Mouse (Mus musculus): ENCODE measurements around the gene Chst5. TPM values are rescaled to one million over a fixed set of nuclear protein-coding genes. Genes with fewer than 3 reads are reported as not detected.
A peak's percentile ranks its signal among the peaks of the same experiment; 100 is the strongest.

Chst5 gene
- total RNA-seq, 1 experiment from 2014 or later, result not detected

DNA sequence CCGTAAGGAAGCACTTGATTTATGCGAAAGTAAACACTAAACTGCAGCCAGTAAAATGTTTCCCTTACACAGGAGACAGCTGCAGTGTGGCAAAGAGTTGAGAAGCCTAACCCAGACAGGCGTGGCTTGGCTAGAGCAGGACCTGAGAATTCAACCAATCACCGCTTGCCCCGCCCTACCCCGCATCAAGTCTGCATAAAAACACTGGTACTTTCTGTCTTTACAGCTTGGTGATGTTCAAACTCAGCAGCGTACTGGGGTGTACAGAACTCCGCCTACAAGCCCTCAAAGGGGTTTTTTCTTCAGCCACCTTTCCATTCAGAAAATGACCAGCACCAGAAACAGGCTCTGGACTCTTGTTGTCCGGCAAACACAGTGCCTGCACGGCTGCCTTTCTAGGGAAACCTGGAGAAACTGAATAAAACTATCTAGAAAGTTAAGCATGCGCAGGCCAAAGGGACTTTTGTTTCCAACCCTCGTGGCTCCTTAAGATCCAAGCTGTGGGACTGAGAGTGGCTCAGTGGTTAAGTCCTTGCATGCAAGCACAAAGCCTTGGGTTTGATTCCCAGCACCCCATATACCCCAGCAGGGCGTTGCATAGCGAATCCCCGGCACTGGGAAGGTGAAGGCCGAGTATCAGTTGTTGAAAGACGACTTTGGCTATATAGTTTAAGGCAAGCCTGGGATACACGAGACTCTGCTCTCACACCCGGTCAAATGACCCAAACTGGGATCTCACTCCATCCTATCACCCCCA is 22.5 kb upstream of the Chst5 start:
- ATAC-seq (replicated peaks; ENCODE audit: low read depth, poor library complexity, severe bottlenecking), result peak; percentile 51

- ATAC-seq (replicated peaks; ENCODE audit: low read depth, poor library complexity, severe bottlenecking), result no peak
Observed at GRCm38 (mm10) chr8:111931721-111932120, 21.5 kb upstream of the Chst5 start.

DNA sequence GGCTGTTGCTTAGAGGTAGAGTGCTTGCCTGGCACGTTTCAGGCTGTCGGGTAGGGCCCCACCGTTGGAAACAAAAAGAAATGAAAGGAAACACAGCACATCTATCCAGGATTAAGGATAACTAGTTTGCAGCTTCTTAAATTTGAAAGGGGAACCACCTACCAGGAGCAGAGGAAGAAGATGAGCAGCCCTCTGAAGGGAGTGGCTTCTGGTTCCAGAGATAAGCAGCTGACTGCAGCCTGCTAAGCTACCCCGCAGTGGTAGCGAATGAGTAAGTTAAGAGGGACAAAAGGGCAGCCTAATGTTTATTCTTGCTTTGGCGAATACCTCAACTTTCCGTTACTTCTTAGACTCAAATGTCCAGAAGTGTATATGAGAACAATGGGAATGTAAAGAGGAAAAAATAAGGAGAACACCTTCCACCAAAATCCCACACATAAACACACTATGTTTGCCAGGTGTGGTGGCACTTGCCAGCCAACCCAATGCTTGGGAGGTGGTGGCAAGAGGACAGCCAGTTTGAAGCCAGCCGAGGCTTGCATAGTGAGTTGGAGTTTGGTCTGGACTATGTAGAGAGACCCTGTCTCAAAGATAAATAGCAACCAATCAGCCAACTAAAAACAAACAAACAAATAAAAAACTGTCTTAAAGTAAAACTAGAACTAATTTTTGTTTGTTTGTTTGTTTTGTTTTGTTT is 19.5 kb upstream of the Chst5 start:
- ATAC-seq (replicated peaks; ENCODE audit: low read depth, poor library complexity, severe bottlenecking), result peak; percentile 62

GRCm38 (mm10) chr8:111924976-111925375 is 14.7 kb upstream of the Chst5 start:
- ATAC-seq (replicated peaks; ENCODE audit: low read depth, poor library complexity, severe bottlenecking), result no peak

DNA sequence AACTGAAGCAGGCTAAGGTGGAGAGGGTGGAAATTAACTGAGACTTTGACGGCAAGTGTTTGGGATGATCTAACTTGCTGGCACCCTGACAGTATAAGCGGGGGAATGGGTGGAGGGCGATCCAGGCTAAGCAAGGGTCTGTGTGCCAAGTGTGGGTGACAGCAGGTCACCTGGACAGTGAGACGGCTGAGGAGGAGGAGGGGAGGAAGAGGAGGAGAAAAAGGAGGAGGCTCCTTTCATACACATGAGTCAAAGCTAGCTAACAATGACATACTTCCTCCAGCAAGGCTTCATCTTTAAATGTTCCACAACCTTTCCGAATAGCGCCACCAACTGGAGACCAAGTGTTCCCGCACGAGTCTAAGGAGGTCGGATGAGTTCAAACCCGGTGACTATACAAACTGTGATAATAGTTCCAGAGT is 13.1 kb upstream of the Chst5 start:
- peak; percentile 95 for ATAC-seq (replicated peaks; ENCODE audit: low read depth, poor library complexity, severe bottlenecking)

DNA sequence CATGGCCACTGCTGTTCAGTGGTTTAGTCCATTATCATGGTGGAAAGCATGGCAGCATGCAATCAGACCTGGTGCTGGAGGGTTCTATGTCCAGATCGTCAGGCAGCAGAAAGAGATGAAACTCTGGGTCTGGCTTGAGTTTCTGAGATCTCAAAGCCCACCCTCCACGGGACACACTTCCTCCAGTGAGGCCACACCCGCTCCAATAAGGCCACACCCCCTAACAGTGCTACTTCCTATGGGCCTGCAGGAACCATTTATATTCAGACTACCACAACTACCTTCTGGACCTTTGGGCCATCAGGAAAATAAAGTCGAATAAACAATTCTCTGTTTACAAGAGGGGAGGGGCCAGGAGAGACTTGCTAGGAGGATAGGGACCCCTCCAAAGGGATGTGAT is 10.7 kb upstream of the Chst5 start:
- ATAC-seq (replicated peaks; ENCODE audit: low read depth, poor library complexity, severe bottlenecking), result no peak

DNA sequence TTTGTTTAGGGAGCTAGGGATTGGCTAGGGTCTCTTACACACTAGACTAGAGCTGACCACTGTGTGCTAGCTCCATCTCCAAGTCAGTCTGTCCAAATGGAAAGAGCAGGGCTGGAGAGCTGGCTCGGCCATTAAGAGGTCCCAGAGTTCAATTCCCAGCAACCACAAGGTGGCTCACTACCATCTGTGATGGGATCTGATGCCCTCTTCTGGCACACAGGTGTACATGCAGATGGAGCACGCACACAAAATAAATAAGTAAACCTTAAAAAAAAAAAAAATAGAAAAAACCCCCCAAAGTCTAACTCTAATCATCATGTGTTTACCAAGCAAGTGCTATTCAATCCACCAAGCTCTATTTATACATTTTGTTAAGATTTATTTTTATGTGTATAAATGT is 9.4 kb upstream of the Chst5 start:
- no peak for ATAC-seq (replicated peaks; ENCODE audit: low read depth, poor library complexity, severe bottlenecking)

DNA sequence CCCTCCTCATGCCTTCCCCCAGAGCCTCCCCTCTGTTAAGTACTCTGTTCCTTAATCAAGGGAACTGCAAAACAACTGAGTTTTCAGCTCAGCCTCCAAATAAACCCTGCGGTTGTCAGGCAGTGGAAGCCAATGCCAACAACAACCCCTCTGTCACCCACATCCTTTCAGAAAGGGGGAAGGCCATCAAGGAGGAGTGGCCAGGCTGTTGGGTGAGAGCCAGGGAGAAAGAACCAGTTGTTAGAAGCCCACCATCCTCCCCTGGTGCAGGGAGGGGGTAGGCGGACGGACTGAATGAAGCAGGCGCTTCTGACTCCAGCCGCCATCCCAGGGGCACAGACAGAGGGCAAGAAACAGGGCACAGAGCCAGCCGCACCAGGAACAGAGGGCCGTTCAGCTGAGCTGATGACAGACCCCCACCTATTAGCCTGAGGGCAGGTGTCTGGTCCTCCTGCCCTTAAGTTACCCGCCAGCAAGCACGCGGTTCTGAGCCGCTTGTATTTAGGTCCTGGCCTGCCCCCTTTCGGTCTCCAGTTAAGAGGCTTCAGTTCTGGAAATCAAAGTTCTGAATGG is 2.7 kb upstream of the Chst5 start:
- ATAC-seq (replicated peaks; ENCODE audit: low read depth, poor library complexity, severe bottlenecking), result peak; percentile 87

- ATAC-seq (replicated peaks; ENCODE audit: low read depth, poor library complexity, severe bottlenecking), result no peak
Observed at GRCm38 (mm10) chr8:111911572-111911971, 1.3 kb upstream of the Chst5 start.

- ATAC-seq (replicated peaks; ENCODE audit: low read depth, poor library complexity, severe bottlenecking), result 0 out of 2 replicates have a peak, but pooled peaks have one; percentile 22
Observed at GRCm38 (mm10) chr8:111905500-111906121, 4.6 kb downstream of the Chst5 start.

DNA sequence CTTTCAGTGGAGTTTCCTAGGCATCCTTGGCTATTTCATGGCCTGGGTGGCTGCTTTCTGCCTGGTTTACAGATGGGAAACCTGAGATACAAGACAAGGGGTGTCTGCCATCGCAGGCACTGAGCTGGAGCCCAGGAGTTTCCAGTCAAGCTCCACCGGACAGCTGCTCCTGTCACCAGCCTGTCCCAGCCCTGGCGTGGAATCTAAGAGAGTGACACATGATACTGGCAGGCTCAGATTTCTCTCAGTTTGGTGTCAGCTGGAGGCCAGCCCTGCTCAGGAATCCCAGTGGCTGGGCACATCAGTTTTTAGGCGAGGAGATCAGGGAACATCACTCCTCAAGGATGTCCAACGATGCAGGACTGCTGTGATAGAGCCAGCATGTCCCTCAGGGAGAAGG is 8.2 kb downstream of the Chst5 start:
- no peak for ATAC-seq (replicated peaks; ENCODE audit: low read depth, poor library complexity, severe bottlenecking)

DNA sequence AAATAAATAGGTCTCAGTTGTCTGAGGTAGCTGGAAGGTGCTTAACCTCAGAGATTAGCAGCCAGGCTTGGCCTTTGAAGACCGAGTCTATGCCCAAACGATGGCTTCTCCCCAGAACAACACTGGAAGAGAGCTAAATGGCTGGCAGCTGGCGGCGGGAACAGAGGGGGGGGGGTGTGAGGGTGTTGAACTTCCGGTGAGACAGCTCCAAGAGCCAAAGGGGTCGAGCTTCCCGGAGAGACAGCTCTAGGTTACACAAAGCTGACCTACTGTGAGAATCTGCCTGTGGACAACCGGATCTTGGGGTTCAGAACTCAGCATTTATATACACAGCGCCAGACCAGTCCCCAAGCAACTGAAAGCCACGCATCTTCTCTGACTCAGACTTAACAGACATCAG is 11.7 kb downstream of the Chst5 start:
- ATAC-seq (replicated peaks; ENCODE audit: low read depth, poor library complexity, severe bottlenecking), result no peak

- 0 out of 2 replicates have a peak, but pooled peaks have one; percentile 42 for ATAC-seq (replicated peaks; ENCODE audit: low read depth, poor library complexity, severe bottlenecking)
Observed at GRCm38 (mm10) chr8:111894955-111895354, 15.3 kb downstream of the Chst5 start.

DNA sequence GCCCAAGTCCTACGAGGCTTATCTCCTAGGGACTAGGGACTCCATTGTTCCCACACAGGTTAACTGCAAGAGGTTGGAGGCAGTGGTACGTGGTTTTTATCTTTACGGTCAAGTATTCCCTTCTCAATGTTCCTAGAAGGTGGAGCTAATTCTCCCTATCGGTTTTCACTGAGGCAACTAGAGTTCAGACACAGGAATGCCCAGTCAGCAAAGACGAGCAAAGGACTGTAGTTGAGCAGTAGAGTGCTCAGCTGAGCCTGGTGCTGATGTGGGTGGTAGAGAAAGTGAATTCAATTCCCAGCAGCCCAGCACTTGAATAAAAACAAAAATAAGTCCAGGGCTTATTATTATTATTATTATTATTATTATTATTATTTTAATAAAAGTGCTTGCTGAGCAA is 17.6 kb downstream of the Chst5 start:
- ATAC-seq (replicated peaks; ENCODE audit: low read depth, poor library complexity, severe bottlenecking), result no peak

- no peak for ATAC-seq (replicated peaks; ENCODE audit: low read depth, poor library complexity, severe bottlenecking)
Observed at GRCm38 (mm10) chr8:111891983-111892382, 18.3 kb downstream of the Chst5 start.

- ATAC-seq (replicated peaks; ENCODE audit: low read depth, poor library complexity, severe bottlenecking), result no peak
Observed at GRCm38 (mm10) chr8:111890911-111891303, 19.3 kb downstream of the Chst5 start.

DNA sequence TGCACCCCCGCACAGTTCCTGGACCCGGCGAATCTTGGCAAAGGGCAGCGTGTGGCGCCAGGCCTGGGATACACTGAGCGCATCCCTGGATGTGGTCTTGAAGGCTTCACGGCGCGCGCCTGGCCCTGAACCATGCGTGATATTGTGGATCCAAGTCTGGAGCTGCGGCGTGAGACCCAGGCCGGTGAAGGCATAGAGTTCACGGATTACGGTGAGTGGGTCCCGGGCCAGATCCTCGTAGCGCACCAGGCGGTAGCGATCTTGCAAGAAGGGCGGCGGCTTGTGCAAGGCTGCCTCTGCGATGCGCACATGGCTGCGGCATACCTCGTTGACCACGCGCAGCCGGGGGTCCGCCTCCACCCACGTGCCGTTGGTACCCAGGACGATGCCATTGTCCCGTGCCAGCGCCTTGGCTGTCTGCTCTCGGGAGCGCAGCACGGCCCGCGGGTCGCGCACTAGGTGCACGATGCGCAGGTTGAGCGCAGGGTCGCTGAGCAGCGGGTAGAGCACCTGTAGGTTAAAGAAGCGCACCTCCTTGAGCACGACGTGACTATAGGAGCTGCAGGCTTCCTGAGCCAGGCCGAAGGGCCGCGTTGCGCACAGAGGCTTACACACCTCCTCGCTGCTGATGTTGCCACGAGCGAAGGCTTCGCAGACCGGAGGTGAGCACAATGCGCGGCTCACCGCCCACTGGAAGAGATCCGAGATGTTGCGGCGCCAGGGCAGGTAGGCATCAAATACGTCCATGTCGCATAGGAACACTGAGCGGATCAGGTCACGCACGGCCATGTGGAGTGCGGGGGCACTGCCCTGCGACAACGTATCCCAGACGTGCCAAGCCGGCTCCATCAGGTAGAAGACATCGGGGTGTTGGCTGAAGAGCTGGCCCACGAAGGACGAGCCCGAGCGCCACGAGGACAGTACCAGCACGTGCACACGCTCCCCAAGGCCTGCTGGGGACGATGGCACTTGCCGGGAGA is 20.0 kb downstream of the Chst5 start:
- peak; percentile 47 for ATAC-seq (replicated peaks; ENCODE audit: low read depth, poor library complexity, severe bottlenecking)

DNA sequence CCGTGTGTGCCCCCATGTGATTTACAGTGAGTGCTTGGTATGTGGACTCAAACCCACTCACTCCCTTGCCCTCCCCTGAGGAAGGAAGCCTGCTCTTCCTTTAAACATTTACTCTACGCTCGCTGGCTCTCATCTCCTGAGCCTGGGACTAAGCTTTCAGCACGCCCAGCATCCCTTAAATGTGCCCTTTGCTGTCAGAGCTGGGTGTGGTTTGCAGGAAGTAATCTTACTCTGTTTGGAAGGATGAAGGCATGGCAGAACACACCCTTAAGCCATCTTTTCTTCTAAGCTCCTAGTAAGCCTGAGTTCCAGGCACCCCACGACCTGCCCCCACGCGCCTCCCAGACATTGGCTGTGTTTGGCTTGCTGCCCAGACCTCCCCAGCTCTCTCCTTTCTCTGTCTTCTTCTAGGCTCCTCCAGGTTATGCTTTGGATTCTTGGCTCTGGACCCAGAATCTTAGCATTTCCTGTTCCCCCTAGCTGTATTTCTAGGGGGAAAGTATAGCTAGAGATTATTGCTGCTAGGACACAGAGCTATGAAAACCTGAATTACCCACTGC is 22.1 kb downstream of the Chst5 start:
- ATAC-seq (replicated peaks; ENCODE audit: low read depth, poor library complexity, severe bottlenecking), result no peak

DNA sequence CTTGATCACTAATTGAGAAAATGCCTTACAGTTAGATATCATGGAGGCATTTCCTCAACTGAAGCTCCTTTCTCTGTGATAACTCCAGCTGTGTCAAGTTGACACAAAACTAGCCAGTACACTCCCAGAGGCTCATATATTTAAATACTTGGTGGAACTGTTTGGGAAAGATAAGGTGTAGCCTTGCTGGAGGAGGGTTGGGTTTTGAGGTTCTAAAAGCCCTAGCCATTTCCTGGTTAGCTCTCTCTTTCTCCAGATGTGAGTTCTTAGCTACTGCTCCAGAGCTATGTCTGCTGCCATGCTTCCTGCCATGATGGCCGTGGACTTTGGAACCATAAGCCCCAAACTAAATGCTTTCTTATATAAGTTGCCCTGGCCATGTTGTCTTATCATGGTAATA is 22.8 kb downstream of the Chst5 start:
- peak; percentile 39; the same call in 1 of the 2 replicates for ATAC-seq (replicated peaks; ENCODE audit: low read depth, poor library complexity, severe bottlenecking)

All from common myeloid progenitor, adult 5-6 weeks (primary cell).